Mouse (Mus musculus) neural tube, embryonic 10.5 days (tissue): ENCODE data around the gene Cyp2ab1.
"Not testable (repeated sequence)": the region's sequence is repeated elsewhere in the genome, so short reads cannot be mapped to it uniquely, and the experiment has no call there.

Source experiments
- DNase-seq: peaks from one replicate; pipeline ENCODE4 v3.0.0-alpha.2; 2017; ENCODE audit warnings: low spot score; ENCODE audit errors: extremely low spot score

Cyp2ab1 gene

DNA sequence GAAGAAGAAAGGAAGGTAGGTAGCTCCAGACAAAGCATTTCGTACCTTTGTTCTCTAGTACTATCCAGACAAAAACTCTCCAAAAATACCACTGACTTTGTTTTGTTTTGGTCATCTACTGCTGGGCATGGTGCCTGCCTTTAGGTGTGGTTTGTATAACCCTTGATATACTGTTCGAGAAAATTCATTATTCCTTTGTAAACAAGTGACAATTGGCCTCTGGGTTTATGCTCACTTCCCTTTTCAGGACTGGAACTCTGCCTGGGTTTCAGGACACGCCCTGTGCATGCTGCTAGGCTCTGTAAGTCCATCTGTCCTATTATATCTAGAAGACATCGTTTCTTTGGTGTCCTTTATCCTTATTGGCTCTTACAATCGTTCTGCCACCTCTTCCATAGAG lies at the start of gene Cyp2ab1:
Cyp2ab1 (minus strand) TSS at position 119 of the 400 bp plus-strand sequence.
- no peak for DNase-seq

DNA sequence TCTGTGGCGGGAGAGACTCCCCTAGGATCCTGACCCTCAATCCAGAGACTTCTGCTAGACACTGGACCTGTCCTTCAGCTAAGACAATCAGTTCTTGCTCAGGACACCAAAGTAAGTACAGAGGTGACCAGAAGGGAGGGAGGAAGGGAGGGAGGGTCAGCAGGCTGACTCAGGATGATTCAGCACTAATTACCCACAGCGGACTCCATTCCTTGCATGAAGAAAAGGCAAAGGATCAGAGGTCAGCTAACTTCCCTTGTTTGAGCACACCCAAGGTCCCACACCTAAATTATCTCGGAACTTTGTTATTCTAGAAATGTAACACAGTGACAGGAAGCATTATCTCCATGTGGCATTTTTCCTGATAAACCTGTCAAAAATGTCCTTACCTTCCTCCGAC lies 46.5 kb upstream of the Cyp2ab1 start:
- no peak for DNase-seq

DNA sequence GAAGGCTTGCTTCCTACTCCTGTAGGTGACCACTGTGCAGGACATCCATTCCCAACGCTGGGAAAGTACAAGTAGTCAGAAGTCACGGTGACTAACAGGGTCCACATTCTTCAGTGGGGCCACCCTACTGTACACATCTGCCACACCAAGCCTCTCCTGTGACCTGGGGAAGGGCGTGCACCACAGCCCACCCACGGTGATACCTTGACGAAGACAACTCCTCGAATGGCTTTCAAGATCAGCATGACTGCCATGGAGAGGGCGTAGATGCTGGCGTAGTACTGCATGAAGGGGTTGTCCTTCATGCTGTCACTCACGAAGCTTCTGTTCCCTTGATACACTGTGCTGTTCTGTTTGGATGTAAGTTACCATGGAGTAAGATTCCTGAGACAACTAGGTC lies 43.0 kb upstream of the Cyp2ab1 start:
- DNase-seq = no peak

- no peak for DNase-seq
These were observed 36.9 kb upstream of the Cyp2ab1 start for GRCm38 (mm10) chr16:20362121-20362520.

- not testable (repeated sequence) for DNase-seq
These were observed 36.3 kb upstream of the Cyp2ab1 start for GRCm38 (mm10) chr16:20361496-20361895.

- DNase-seq = no peak
These were observed 34.6 kb upstream of the Cyp2ab1 start for GRCm38 (mm10) chr16:20359643-20360295.

- DNase-seq = no peak
These were observed 32.6 kb upstream of the Cyp2ab1 start for GRCm38 (mm10) chr16:20357837-20358236.

- DNase-seq = no peak
These were observed 29.6 kb upstream of the Cyp2ab1 start for GRCm38 (mm10) chr16:20354762-20355161.

DNA sequence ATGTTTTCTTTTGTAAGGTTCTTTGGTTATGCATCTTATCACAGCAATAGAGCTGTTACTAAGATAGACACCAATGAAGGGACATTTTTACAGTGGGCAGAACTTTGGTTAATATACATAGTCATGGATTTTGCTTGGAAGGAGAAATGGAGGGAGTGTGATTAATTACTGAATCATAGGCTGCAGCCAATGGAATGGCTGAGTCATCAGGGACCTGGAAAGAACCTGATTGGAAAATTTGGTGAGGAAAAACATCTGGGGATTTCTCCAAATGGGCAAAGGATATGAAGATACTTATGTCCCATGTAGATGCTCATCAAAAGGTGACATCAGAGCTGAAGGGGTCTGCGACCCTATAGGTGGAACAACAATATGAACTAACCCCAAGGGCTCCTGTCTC lies 28.8 kb upstream of the Cyp2ab1 start:
- no peak for DNase-seq

- DNase-seq = no peak
These were observed 20.3 kb upstream of the Cyp2ab1 start for GRCm38 (mm10) chr16:20345464-20345863.

DNA sequence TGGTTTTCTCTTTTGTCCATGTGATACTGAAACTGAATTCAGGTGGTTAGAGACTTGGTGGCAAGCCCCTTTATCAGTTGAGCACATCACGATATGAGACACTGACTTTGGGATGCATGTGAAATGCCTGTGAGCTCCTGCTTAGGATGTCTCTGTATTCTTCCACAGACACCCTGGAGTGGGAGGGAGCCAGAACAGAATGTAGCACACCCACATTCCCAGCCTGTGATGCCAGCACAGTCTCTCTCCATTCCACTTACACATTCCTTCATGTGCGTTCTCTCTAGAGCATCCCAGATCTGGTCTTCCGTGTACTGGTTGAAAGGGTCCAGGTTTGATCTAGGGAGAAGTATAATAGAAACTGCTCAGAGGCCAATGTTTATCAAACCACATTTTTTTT lies 13.4 kb upstream of the Cyp2ab1 start:
- no peak for DNase-seq

DNA sequence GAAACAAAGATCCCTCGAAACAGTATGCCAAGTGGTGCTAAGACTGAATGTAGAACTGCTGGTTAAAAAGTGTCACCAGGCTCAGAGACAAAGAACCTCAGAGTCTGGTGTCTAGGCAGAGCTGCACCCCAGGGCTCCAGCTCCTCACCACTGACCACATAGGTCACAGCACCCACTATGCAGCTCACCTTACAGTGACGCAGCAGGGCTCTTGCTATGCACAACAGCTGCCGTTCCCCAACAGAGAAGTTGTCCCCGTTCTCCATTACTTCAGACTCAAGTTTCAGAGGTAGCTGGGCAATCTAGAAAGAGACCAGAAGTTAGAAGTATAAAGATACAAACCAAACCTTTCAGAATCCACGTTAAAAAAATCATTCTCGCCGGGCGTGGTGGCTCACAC lies 9.7 kb upstream of the Cyp2ab1 start:
- no peak for DNase-seq

GRCm38 (mm10) chr16:20328306-20328705 lies 3.1 kb upstream of the Cyp2ab1 start:
- no peak for DNase-seq

- no peak for DNase-seq
These were observed 1.3 kb downstream of the Cyp2ab1 start for GRCm38 (mm10) chr16:20323907-20324306.

DNA sequence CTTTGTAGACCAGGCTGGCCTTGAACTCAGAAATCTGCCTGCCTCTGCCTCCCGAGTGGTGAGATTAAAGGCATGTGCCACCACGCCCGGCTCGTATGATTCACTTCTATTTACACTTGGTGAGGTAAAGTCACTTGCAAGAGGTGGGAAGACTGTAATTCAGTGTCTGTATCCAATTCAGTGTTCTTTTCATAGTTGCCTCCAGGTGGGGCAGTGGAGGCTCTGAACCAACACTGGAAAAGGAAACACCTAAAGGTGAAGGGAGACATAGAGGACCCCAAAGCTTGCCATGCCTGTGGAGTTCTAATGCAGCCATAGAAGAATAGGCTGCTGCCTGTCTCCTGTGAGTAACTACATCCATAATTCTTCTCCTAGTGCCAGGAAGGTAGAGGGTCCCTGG lies 2.9 kb downstream of the Cyp2ab1 start:
- no peak for DNase-seq

DNA sequence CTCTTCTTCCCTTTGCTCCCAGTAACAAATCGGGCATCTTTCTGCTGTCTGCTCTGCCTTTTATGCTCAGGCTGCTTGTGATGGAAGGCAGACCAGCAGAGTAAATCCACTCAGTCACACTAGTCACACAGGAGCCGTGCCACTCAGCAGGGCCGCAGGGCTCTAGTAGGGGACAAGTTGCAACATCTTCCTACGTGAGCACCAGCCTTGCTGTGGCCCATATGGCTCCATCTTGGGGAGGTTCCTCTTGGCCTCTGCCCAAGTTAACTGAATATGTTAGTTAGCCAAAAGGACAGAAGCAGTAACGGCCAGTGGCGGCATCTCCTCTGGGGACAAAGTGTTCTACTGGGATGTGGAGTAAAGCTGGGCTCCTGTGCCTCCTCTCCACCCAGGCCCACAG lies 8.4 kb downstream of the Cyp2ab1 start:
- DNase-seq = no peak

DNA sequence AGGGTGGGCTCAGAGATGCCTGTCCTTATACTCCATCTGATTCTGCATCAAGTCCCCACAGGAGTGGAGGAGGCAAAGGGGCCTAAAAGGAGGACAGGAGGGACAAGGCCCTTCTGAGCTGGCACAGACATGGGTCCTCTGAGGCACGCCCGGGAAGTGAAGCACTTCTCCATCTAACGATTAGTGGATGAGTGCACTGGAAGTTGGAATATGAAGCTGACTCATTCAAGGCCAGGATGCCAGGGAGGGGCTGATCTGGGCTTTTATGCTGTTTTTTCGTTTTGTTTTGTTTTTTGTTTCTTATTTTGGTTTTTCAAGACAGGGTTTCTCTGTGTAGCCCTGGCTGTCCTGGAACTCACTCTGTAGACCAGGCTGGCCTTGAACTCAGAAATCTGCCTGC lies 9.9 kb downstream of the Cyp2ab1 start:
- DNase-seq = no peak

DNA sequence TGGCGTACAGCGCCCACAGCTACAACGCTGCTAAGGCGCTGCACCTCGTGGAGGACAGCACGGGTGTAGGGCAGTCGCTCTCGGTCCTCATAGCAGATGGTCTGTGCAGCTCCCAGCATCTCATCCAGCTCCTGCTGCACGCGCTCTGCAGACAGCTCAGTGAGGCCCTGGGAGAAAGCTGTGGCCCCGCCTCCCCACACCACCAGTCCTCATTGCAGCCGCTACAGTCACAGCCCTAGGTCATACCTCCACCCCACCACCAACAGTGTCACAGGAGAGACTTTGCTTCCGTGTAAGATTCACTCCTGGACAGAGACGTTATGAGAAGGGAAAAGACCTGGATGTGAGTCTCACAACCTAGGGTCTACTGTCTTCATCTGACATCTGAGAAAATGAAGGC lies 12.9 kb downstream of the Cyp2ab1 start:
- DNase-seq = no peak

GRCm38 (mm10) chr16:20301770-20302649 lies 23.2 kb downstream of the Cyp2ab1 start, which contains the start of gene Parl:
Parl (minus strand) TSS chr16:20302387.
- DNase-seq = peak; percentile 84

DNA sequence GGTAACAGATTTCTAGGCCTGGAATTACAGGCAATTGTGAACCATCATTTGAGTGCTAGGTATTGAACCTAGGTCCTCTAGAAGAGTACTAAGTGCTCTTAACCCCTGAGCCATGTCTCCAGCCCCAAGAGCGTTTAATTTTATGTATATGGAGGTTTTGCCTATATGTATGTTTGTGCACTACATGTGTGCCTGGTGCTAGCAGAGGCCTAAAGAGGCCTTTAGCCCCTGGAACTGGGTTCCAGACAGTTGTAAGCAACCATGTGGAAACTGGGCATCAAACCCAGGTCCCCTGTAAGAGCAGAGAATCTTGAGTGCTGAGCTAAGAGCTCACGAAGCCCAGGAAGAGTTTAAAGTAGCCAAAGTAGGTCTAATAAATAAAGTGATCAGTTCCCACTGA lies 25.1 kb downstream of the Cyp2ab1 start:
- no peak for DNase-seq

GRCm38 (mm10) chr16:20280238-20280637 lies 45.0 kb downstream of the Cyp2ab1 start:
- no peak for DNase-seq

DNA sequence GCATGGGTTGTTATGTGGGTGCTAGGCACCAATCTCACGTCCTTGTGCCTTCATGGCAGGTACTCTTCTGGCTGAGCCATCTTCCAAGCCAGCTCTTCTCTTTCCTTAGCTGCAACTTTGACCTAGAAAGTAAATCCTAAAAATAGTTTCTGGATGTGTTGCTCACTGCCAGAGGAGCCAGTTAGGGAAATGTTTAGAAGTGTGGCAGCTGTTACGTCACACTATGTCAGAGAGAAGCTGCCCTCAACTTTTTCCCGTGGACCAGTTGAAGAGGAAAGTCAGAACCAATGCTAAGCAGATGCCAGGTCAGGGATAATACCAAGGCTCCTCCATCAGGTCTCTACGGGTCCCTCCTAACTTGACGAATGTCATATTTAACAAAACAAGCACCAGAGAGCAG lies 45.8 kb downstream of the Cyp2ab1 start:
- DNase-seq = no peak

DNA sequence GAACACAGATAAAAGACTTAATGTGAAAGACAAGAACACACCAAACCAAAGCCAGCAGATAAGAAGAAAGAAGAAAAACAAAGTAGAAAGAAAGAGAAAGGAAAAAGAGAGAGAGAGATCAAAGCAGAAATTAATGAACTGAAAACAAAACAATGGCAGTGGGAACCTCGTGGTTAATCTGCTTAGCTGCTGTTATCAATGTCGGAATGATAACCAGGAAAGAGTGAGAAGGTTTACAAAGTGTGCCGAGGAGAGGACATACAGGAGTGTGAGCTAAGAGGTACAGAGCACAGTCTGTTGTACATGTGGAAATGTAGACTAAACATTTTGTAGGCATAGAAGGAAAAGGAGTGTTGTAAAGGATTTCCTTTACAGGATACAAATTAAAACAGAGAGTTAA lies 52.2 kb downstream of the Cyp2ab1 start:
- DNase-seq = no peak
